Mouse (Mus musculus) monocyte, adult 5-6 weeks (primary cell): ENCODE measurements around the gene Fst. TPM values are rescaled to one million over a fixed set of nuclear protein-coding genes. Genes with fewer than 3 reads are reported as not detected.
A peak's percentile ranks its signal among the peaks of the same experiment; 100 is the strongest.

Experiments used
- ATAC-seq: fragments of 153-309, 156-312 bp; replicated peaks from 2 replicates; pipeline ENCODE4 v1.8.0; 2017; ENCODE audit warnings: mild to moderate bottlenecking; ENCODE audit not compliant: low TSS enrichment, insufficient number of reproducible peaks, severe bottlenecking, poor library complexity, low FRiP score
- total RNA-seq: library from RNA; stranded (forward); fragments of 200-1000, 200-491, 200-594 nt; gene quantifications from 3 replicates; pipeline ENCODE4 v1.2.3, GENCODE M21; 2017

The Fst gene
- 0.11 TPM in 1 of 3 replicates, not detected in the others for total RNA-seq

GRCm38 (mm10) chr13:114458886-114459700, at the start of gene Fst:
Fst (minus strand) TSS chr13:114458951.
- no peak for ATAC-seq

DNA sequence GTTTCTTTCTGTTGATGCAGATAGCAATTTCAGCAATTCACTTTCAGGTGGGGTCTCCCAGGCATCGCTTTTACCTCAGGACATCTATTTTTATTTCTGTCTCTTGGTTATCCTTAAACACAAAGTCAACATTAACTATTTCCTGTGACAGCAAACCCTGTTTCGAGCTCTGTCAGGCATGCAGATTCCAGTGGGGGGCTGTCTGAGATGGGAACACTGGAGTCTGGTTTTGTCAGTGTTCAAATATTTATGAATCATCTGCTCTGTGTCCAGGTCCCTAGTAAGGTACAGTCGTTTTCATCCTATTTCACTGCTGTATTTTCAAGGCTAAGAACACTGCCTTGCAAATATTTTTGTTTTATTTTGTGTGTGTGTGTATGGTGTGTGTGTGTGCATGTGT, 35.1 kb upstream of the Fst start:
- ATAC-seq: no peak

DNA sequence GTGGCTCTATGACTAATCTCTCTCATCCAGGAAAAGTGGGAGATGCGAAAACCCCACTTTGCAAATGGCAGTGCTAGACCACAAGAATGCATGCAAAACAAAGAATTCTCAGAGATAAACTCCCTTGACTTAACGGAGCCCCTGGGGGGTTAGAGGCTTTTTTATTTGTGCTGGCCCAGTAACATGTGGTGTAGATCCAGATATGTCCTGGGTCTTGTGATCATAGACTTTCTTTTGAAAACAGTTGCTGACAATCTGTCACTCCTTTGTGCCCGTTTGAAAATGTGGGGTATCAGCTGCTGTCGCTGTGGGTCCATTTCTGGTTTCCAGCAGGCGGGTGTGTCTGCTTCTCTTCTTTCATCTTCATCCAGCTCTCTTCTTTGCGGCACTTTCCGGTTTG, 29.4 kb upstream of the Fst start:
- no peak for ATAC-seq

- no peak for ATAC-seq
These were observed 19.6 kb upstream of the Fst start for GRCm38 (mm10) chr13:114478329-114478728.

DNA sequence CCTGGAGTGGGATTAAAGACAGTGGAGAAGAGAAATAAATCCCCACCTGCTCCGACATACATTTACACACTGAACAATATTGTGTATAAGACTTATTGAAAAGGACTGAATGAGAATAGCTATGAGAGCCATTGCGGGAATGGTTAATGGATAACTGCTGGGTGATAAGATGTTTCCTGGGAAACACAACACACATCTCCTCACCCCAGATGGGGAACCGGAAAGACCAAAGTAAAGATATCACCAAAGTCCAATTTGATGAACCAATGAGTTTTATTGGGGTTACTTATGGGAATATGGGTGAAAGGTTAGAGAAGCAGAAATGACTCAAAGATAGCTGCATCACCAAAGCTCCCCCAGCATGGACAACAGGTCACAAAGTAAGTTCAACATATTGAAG, 11.2 kb upstream of the Fst start:
- no peak for ATAC-seq

- ATAC-seq: no peak
These were observed 7.6 kb upstream of the Fst start for GRCm38 (mm10) chr13:114466269-114466919.

GRCm38 (mm10) chr13:114465387-114465786, 6.6 kb upstream of the Fst start:
- no peak for ATAC-seq

GRCm38 (mm10) chr13:114464824-114465223, 6.1 kb upstream of the Fst start:
- ATAC-seq: no peak

GRCm38 (mm10) chr13:114462548-114463408, 4.0 kb upstream of the Fst start:
- ATAC-seq: no peak

DNA sequence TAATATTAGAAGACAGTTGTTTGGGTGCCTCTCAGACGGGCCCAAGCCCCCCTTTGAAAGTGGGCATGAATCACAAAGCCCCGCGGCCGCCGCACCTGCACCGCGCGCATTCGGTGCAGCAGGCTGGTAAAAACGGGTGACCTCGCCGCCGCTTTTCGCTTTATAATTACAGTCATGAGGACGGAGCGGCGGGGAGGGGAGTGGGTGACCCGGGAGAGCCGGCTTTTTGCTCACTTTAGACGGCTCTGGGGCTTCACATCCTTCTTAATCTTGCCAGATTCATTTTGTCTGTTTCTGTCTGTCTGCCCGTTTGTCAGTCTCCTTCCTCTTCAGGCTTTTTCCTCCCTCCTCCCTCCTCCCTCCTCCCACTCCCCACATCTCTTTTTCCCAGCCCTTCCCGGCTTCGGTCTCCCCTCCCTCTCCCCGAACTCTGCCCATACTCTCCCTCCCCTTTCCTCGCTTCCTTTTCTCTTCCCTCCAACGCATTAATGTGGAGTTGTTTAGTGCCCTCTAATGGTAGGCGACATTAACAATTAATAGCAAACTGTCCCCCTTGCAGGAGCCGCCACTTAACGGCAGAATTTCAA, 1.6 kb upstream of the Fst start:
- 0 out of 2 replicates have a peak, but pooled peaks have one; percentile 40 for ATAC-seq

GRCm38 (mm10) chr13:114459701-114460160, 980 bp upstream of the Fst start:
- ATAC-seq: no peak

DNA sequence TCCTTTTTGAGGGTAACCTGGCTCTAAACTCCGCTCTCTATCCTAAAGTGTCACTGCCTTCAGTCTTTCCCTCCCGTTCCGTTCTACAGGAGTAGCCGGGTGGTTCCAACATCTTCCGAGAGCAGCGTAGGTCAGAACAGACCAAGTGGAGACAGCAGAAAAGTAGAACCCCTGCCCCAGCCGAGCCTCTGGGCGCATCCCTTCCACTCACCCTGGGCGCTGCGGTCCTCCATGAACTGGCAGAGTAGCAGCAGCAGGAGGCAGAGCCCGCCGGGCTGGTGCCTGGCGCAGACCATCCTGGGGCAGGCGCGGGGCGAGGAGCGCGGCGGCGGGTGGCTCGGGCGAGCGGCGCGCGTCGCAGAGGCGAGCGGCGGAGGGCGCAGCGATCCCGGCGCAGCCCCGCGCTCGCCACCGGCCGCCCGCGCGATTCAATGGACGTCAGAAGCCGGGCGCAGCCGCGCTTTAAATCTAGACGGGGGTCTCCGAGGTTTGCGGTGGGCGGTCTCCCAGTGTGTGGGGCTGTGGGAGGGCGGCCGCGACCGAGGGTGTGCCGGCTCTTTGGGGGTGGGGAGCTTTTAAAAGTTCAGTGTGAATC, 363 bp downstream of the Fst start:
- ATAC-seq: no peak

GRCm38 (mm10) chr13:114457567-114458120, 1.1 kb downstream of the Fst start:
- ATAC-seq: no peak

- ATAC-seq: peak; percentile 15; the same call in 1 of the 2 replicates
These were observed 1.8 kb downstream of the Fst start for GRCm38 (mm10) chr13:114456766-114457566.

GRCm38 (mm10) chr13:114456224-114456623, 2.5 kb downstream of the Fst start:
- ATAC-seq: no peak

- ATAC-seq: no peak
These were observed 3.0 kb downstream of the Fst start for GRCm38 (mm10) chr13:114455788-114456187.

DNA sequence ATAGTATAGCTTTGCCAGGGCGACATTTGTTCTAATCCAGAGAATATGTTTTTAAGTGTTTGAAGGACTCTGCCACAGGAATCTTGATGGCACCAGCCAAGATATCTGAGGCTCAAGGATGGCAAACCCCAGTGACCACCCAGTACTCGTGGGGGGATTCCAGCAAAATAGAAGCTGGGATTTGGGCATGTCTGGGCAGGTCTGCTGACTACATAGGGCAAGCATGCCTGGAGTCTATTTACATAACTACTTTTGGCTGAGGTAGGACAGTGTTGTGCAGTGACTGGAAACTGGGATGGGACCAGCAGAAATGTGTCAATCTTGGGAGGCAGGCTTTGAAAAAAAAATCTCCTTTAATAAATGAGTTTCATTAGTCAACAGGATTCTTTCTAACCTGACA, 11.5 kb downstream of the Fst start:
- no peak for ATAC-seq
